Mouse (Mus musculus) heart, embryonic 15.5 days (tissue): ENCODE measurements around the gene Lrrn3. TPM values are rescaled to one million over a fixed set of nuclear protein-coding genes. Genes with fewer than 3 reads are reported as not detected.
A peak's percentile ranks its signal among the peaks of the same experiment; 100 is the strongest.

Source experiments
- ATAC-seq: fragments of 200-750 bp; cut with Nextera tagmentation; replicated peaks from 2 replicates; pipeline ENCODE4 v1.8.0; 2017; ENCODE audit warnings: low read depth, moderate TSS enrichment; ENCODE audit not compliant: insufficient number of reproducible peaks, insufficient read depth, low FRiP score
- H3K27ac ChIP-seq: fragments of 300-500 bp; sonication (generic); 2 replicates; pipeline ENCODE4 v1.5.1; 2015; ENCODE audit warnings: mild to moderate bottlenecking, inconsistent platforms
- H3K27me3 ChIP-seq: fragments of 300-500 bp; sonication (generic); 2 replicates; pipeline ENCODE4 v1.6.1; 2015; ENCODE audit warnings: inconsistent platforms
- H3K36me3 ChIP-seq: fragments of 300-500 bp; sonication (generic); 2 replicates; pipeline ENCODE4 v1.6.1; 2015; ENCODE audit warnings: mild to moderate bottlenecking, inconsistent platforms
- H3K4me1 ChIP-seq: fragments of 300-500 bp; sonication (generic); replicated peaks from 2 replicates; pipeline ENCODE4 v1.6.1; 2015; ENCODE audit warnings: inconsistent platforms
- H3K4me2 ChIP-seq: fragments of 300-500 bp; sonication (generic); 2 replicates; pipeline ENCODE4 v1.6.1; 2015; ENCODE audit warnings: inconsistent platforms, mild to moderate bottlenecking, moderate library complexity
- H3K4me3 ChIP-seq: fragments of 300-500 bp; sonication (generic); 2 replicates; pipeline ENCODE4 v1.5.1; 2015; ENCODE audit warnings: mild to moderate bottlenecking, inconsistent platforms
- H3K9ac ChIP-seq: fragments of 300-500 bp; sonication (generic); 2 replicates; pipeline ENCODE4 v1.6.1; 2015; ENCODE audit warnings: mild to moderate bottlenecking, inconsistent platforms
- H3K9me3 ChIP-seq: fragments of 300-500 bp; sonication (generic); replicated peaks from 2 replicates; pipeline ENCODE4 v1.6.1; 2016; ENCODE audit warnings: inconsistent platforms
- WGBS: fragments of 180-500 bp; shearing (Covaris S2); methylation state at CpG from one replicate; pipeline ENCODE4 v1.1.7; 2015; ENCODE audit warnings: mixed read lengths; 5-methylcytosine and 5-hydroxymethylcytosine counted together
- polyA plus RNA-seq: library from polyadenylated mRNA; unstranded; fragments of >200 nt; fragmentation: Nextera tagmentation; extraction: Ambion mirVana; gene quantifications from 2 replicates; pipeline ENCODE4 v1.2.1, GENCODE M21; 2015

Lrrn3 gene
- polyA plus RNA-seq, 1 experiment from 2014 or later: 3.2 TPM

DNA sequence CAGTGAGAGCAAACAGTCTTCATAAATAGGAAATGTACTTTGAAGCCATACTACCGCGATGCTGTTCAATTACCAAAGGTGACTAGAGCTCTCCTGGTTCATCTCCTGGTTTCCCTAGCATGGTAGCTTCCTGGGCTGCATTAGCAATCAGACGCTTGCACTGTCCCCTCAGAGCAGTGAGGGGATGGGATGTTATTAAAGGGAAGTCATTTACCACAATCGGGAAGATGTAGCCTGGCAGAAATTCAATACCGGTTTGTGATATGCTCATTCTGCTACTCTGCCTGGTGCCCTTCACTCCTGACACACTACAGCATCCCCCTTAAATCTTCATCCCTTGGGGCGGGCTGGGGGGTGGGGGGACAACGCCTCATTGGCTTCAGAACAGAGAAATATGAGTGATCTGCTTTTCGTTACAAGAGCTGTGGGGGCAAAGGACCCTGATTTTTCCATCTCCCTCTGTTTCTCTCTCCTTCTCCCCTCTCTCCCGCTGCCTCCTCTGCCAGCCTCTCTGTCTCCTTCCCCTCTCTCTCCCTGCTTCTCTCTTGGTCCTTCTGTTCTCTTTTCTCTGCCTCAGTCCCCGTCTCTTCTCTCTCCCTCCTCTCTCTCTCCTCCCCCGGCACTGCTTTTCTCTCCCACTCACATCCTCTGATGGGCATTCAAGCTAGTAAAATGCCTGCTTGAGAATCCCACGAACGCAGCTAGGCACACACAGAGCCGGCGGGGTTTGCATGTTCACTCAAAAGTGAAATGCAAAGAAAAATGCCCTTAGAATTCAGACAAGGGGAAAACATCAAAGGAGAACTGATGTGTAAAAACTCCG, 1.3 kb downstream of the Lrrn3 start:
- Histone ChIP-seq H3K4me2 (peak overlapping the region; percentile 72), H3K36me3 (no peaks in the 10 kb centered on the region), H3K27ac (no peak overlapping the region), H3K9ac (peak overlapping the region; percentile 35; the same call in 1 of the 2 replicates), H3K27me3 (no peaks in the 10 kb centered on the region), H3K9me3 (no peaks in the 10 kb centered on the region), H3K4me3 (peak overlapping the region; percentile 49), H3K4me1 (peaks cover 12% of the 10 kb centered on the region)
- 30% methylated on average over 16 of the region's 16 CpGs for WGBS
- ATAC-seq: no peak

DNA sequence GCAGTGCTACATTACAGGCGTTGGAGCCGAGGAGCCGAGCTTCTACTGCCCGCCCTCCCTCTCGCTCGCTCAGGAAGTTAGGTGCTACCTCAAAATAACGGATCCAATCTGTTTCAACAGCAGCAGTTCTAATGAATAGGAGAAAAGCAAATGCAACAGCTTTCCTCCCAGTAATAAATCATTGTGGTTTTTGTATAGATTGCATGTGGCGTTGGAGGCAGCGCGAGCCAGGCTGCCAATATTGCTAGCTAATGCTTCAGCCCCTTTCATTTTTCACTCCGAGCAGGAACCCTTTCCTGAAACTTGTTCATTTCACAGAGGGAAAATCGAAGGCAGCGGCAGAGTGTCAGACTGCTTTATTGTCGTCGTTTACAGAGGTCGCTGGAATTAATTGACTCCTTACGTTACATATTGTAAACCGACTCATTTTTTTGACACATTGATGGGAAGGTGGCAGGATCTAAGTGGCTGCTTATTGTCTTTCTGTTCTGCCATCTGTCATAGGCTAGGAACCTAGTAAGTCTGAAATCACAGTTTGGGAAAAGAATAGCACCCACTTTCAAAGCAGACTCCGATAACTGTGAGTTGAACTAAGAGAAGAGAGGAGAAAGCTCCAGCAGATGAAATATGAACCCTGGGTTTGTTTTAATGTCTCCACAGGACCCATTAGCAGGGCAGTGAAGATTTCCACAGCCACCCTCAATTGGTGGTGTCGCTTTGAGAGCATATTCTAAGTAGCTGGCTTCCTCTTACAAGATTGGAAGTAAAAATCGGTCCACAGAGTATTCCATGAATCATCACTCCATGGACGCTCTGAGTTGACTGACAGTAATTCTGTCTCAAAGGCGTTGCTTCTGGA, 2.4 kb downstream of the Lrrn3 start:
- H3K9ac ChIP-seq: peak overlapping the region; percentile 10; the same call in 1 of the 2 replicates
- H3K4me1 ChIP-seq: peaks cover 15% of the 10 kb centered on the region
- no peak for ATAC-seq
- peak overlapping the region; percentile 72 for H3K4me2 ChIP-seq
- 59% methylated on average over 23 of the region's 23 CpGs for WGBS
- H3K4me3 ChIP-seq: peak overlapping the region; percentile 49
- H3K27me3 ChIP-seq: no peaks in the 10 kb centered on the region
- H3K9me3 ChIP-seq: no peaks in the 10 kb centered on the region
- no peak overlapping the region for H3K27ac ChIP-seq
- no peaks in the 10 kb centered on the region for H3K36me3 ChIP-seq

DNA sequence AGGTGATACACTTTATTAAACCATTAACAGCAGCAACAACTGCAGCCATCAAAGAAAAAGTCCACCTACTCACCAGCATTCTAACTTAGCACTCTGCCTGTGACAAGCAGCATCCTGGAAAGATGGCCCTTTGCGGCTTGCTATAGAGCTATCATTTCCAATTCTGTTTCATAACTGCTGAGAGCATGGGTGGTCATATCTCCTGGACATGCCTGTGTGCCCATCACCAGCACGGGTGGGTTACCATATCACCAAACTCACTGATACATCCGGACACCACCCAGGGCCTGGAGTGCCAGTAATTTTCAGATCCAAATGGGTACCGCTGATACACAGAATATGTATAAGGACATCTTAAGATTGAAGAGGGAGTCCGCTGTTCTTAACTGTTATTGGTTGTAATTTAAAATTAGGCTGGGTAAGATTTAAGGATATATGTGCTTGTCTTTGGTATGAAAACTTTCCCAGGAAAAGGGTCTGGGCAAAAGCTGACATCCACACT, 3.1 kb downstream of the Lrrn3 start:
- H3K4me1 ChIP-seq: peaks cover 15% of the 10 kb centered on the region
- WGBS: 86% methylated on average over 5 of the region's 5 CpGs
- ATAC-seq: no peak
- H3K4me3 ChIP-seq: peak overlapping the region; percentile 49; the same call in 1 of the 2 replicates
- H3K4me2 ChIP-seq: peak overlapping the region; percentile 72
- H3K36me3 ChIP-seq: no peaks in the 10 kb centered on the region
- H3K27ac ChIP-seq: no peak overlapping the region
- H3K27me3 ChIP-seq: no peaks in the 10 kb centered on the region
- H3K9me3 ChIP-seq: no peaks in the 10 kb centered on the region
- H3K9ac ChIP-seq: no peak overlapping the region

DNA sequence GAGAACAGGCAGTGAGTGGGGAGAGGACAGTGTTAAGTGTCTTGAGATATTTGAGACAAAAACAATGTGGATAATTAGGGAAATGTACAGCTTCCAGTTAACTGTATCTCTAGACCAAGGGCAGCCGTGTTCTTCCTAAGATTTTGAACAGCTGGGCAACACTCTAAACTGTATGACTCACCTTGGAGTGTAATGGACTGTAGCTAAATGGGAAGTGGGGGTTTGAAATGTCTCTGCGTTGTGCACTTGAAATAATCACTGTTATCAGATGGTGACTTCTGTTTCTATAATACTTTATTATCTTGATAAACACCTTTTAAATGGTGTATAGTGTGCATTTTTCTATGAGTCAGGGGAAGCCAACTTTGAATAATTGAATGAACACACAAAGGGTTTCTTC, 4.7 kb downstream of the Lrrn3 start:
- Histone ChIP-seq H3K4me1 (peaks cover 15% of the 10 kb centered on the region), H3K27ac (no peak overlapping the region), H3K36me3 (no peaks in the 10 kb centered on the region), H3K9ac (no peak overlapping the region), H3K4me2 (no peak overlapping the region), H3K4me3 (no peak overlapping the region), H3K9me3 (no peaks in the 10 kb centered on the region), H3K27me3 (no peaks in the 10 kb centered on the region)
- 48% methylated on average over 2 of the region's 2 CpGs for WGBS
- no peak for ATAC-seq

DNA sequence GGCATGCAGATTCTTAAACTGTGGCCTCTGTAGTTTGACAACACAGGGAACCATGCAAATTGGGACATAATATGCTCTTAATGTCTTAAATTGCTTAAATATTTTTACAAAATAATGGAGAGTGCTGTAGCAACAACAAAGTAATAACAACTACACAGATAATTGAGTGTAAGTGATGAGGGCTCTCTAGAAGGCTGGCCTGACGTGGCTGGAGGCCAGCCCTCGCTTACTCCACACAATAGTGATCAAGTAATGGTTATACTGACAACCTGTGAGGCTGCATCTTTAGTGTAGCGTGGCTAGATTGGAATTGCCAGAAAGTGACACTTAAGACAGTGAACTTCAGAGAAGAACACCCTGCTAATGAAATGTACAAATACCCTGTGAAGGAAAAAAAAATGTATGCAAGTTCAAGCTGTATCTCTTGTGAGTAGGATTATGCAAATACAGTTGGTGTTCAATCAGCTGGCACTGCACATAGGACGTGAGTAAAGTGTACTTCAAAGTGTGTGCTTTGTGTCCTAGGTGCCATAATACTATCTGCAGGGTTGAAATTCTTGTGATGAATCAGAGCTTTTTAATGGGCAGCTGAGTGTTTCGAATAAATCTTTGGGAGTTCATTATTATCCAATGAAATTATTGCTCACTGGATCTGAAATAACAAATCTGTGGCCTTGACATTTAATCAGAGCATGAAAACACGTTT, 17.0 kb downstream of the Lrrn3 start:
- Histone ChIP-seq H3K9me3 (no peaks in the 10 kb centered on the region), H3K9ac (no peak overlapping the region), H3K4me3 (no peak overlapping the region), H3K27ac (no peak overlapping the region), H3K27me3 (no peaks in the 10 kb centered on the region), H3K4me1 (no peaks in the 10 kb centered on the region), H3K36me3 (no peaks in the 10 kb centered on the region), H3K4me2 (no peak overlapping the region)
- WGBS: 65% methylated on average over 6 of the region's 6 CpGs
- ATAC-seq: no peak

DNA sequence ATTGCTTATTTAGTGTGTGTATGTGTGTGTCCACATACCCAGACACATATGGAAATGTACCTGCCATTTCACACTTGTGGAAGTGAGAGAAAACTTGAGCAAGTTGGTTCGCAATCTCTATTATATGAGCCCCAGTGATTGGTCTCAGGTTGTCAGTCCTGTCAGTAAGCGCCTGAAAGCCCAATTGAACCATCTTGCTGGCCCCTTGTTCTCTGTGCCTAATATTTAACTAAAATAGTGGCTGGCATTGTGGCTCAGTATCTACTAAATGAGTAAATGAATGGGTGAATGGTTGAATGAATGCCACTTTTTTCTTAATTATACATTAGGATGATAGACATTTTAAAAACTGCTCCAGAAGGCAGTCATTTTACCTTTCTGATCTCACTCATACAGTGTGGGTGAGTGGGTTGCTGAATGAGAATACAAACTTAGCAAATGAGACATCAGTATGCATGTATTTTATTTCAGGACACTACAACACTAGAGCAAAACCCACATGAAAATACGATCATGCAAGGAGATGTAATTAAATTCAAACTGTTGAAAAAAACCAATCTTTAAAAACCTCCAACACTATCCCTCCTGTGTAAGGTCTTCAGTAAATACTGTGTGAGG, 17.7 kb downstream of the Lrrn3 start:
- no peak overlapping the region for H3K27ac ChIP-seq
- WGBS: 87% methylated on average over 3 of the region's 3 CpGs
- H3K4me1 ChIP-seq: no peaks in the 10 kb centered on the region
- H3K27me3 ChIP-seq: no peaks in the 10 kb centered on the region
- ATAC-seq: no peak
- no peak overlapping the region for H3K4me2 ChIP-seq
- no peaks in the 10 kb centered on the region for H3K36me3 ChIP-seq
- H3K9me3 ChIP-seq: no peaks in the 10 kb centered on the region
- no peak overlapping the region for H3K9ac ChIP-seq
- no peak overlapping the region for H3K4me3 ChIP-seq

DNA sequence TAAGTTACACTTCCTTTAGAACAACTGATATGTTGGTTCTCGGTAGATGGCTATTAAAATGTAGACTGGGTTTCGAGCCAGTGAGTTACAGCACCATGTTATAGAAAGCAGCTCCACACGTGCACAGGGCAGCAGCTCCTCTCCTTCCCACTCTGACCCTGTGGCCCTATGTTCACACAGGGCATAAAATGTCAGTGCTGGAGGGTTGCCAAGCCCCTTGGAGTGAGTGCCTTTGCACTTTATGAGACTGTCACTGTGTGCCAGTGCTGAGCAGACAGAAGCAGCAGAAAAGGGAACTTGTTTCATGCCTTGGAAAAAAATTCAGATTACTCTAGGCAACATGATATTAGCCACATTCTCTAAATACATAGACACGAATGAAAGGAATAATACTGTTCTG, 47.8 kb downstream of the Lrrn3 start:
- Histone ChIP-seq H3K27me3 (no peaks in the 10 kb centered on the region), H3K9ac (no peak overlapping the region), H3K4me2 (no peak overlapping the region), H3K4me3 (no peak overlapping the region), H3K9me3 (no peaks in the 10 kb centered on the region), H3K4me1 (peaks cover 5% of the 10 kb centered on the region; the same call in 1 of the 2 replicates), H3K36me3 (no peaks in the 10 kb centered on the region), H3K27ac (no peak overlapping the region)
- WGBS: 35% methylated on average over 4 of the region's 4 CpGs
- ATAC-seq: peak; percentile 77

DNA sequence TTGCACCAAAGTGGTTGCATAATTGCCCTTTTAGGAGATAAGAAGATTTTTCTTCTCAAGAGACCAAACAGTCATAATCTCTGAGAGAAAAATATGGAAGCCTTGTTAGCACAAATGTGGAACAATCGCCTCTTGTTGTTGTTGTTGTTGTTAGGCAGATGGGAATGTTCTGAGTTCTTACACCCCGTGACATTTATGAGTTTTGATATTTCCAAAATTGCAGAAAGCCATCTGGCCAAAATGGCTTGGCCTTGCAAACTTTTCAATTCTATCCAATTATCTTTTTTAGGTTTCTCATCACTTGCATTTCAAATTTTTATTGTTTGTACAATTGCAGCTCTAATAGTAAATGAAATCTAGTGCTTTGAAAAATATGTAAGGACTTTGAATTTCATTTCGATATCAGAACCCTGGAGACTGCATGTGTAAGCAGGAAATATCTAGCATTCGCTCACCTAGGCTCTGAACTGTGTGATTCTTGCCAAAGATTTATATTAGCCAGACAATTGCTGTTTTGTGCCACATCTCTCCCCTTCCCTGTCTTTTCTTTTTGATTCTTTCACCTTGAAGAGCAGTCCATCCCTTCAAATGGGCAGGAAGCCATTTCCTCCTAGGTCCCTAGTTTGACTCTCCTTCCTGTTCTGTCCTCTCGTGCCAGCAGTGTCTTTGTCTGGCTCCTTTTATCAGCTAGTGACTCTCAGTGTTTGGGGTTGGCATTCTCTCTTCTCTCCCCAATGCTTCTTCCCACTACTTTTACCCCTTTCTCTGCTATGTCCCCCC, 49.8 kb downstream of the Lrrn3 start:
- no peak overlapping the region for H3K4me2 ChIP-seq
- 71% methylated on average over 5 of the region's 5 CpGs for WGBS
- H3K27ac ChIP-seq: no peak overlapping the region
- no peak overlapping the region for H3K9ac ChIP-seq
- no peaks in the 10 kb centered on the region for H3K27me3 ChIP-seq
- ATAC-seq: no peak
- no peak overlapping the region for H3K4me3 ChIP-seq
- H3K9me3 ChIP-seq: no peaks in the 10 kb centered on the region
- no peaks in the 10 kb centered on the region for H3K36me3 ChIP-seq
- H3K4me1 ChIP-seq: peaks cover 5% of the 10 kb centered on the region; the same call in 1 of the 2 replicates

DNA sequence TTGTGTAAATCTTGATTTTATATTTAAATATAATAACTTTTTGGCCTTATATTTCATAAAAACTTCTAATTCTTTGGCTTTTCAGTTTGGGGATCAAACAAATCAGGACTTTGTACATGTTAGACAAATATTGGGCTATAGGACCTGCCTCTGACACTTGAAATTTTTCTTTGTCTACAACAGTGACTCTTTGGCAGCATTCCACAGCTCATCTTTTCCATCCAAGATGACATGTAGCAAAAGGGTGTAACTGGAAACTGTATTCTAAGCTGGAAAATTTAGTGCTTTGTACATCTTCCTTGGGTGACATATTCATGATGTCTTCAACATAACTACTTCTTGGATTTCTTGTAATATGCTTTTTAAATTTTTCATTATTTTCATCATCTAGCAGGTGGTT, 57.4 kb downstream of the Lrrn3 start:
- ATAC-seq: no peak
- no peak overlapping the region for H3K9ac ChIP-seq
- H3K9me3 ChIP-seq: no peaks in the 10 kb centered on the region
- H3K27ac ChIP-seq: no peak overlapping the region
- no peak overlapping the region for H3K4me2 ChIP-seq
- H3K4me3 ChIP-seq: no peak overlapping the region
- no peaks in the 10 kb centered on the region for H3K27me3 ChIP-seq
- no peaks in the 10 kb centered on the region for H3K36me3 ChIP-seq
- H3K4me1 ChIP-seq: no peaks in the 10 kb centered on the region

DNA sequence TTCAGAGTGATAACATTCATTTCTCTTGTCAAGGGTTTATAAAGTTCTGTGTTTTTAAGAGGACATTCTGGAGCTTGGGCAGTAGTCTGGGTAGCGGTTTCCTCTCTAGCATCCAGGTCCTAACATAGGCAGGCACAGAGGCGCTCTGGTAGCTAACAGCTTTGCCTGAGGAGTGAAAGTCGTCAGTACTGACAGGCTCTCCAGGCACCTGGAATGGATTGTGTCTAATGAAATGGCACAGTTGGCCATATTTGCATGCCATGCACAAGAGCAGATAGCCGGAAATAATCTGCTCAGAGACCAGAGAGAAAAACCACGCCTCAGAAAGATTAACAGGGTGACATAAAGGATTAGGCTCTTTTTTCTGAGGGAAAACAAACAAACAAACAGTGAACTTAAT, 58.8 kb downstream of the Lrrn3 start:
- Histone ChIP-seq H3K36me3 (no peaks in the 10 kb centered on the region), H3K27me3 (no peaks in the 10 kb centered on the region), H3K4me3 (no peak overlapping the region), H3K9ac (no peak overlapping the region), H3K9me3 (no peaks in the 10 kb centered on the region), H3K27ac (no peak overlapping the region), H3K4me2 (no peak overlapping the region), H3K4me1 (no peaks in the 10 kb centered on the region)
- 42% methylated on average over 5 of the region's 5 CpGs for WGBS
- no peak for ATAC-seq
